Mouse (Mus musculus) kidney, adult 2 months (tissue): ENCODE measurements around the gene Rtn4rl1. TPM values are rescaled to one million over a fixed set of nuclear protein-coding genes. Genes with fewer than 3 reads are reported as not detected.
"Not testable (repeated sequence)": the region's sequence is repeated elsewhere in the genome, so short reads cannot be mapped to it uniquely, and the experiment has no call there.

Source experiments
- DNase-seq: peaks from one replicate; pipeline ENCODE4 v3.0.0; 2021
- H3K27ac ChIP-seq: fragments of 200-500 bp; 2 replicates; pipeline ENCODE4 v1.5.1; 2012; ENCODE audit warnings: low read depth, low read length, control low read depth, inconsistent platforms; ENCODE audit not compliant: insufficient read depth
- H3K27me3 ChIP-seq: fragments of 200-500 bp; replicated peaks from 2 replicates; pipeline ENCODE4 v1.6.1; 2012; ENCODE audit warnings: mild to moderate bottlenecking, moderate library complexity, low read length, inconsistent platforms; ENCODE audit not compliant: control insufficient read depth, insufficient read depth
- H3K36me3 ChIP-seq: fragments of 200-500 bp; 2 replicates; pipeline ENCODE4 v1.6.1; 2012; ENCODE audit warnings: mild to moderate bottlenecking, moderate library complexity, low read length, inconsistent platforms; ENCODE audit not compliant: control insufficient read depth, insufficient read depth
- H3K4me1 ChIP-seq: fragments of 200-500 bp; 2 replicates; pipeline ENCODE4 v1.6.1; 2011; ENCODE audit warnings: low read length; ENCODE audit not compliant: control insufficient read depth, insufficient read depth
- H3K4me3 ChIP-seq: fragments of 200-500 bp; 2 replicates; pipeline ENCODE4 v1.5.1; 2011; ENCODE audit warnings: mild to moderate bottlenecking, low read depth, low read length, control low read depth; ENCODE audit not compliant: insufficient read depth
- CTCF ChIP-seq: fragments of 200-500 bp; conservative IDR thresholded peaks from 2 replicates; pipeline ENCODE4 v1.5.1; 2011; ENCODE audit warnings: low read depth, mild to moderate bottlenecking, control low read depth, low read length, moderate library complexity, mixed read lengths; ENCODE audit not compliant: insufficient read depth, insufficient read length
- POLR2A ChIP-seq: fragments of 200-500 bp; IDR thresholded peaks from one replicate; pipeline ENCODE4 v1.6.1; 2011; ENCODE audit warnings: low read depth, low read length, control low read depth
- whole genome bisulfite sequencing: fragments of 180-500 bp; shearing (Covaris S2); methylation state at CpG from one replicate; pipeline ENCODE4 v1.1.7; 2018; 5-methylcytosine and 5-hydroxymethylcytosine counted together
- polyA plus RNA-seq: library from polyadenylated mRNA; depleted of rRNA; stranded (reverse); fragments of >200 nt; gene quantifications from 2 replicates; pipeline ENCODE4 v1.2.3, GENCODE M21; 2012

The Rtn4rl1 gene
- polyA plus RNA-seq, 1 experiment = 11.3 TPM

- no peaks in the 10 kb centered on the region for H3K4me1 ChIP-seq
- no peak overlapping the region for H3K27ac ChIP-seq
- H3K4me3 ChIP-seq = no peak overlapping the region
- 65% methylated on average over 5 of the region's 5 CpGs for WGBS
- no peak for DNase-seq
- no peaks in the 10 kb centered on the region for H3K36me3 ChIP-seq
- no peak for TF ChIP-seq CTCF
- no peak for TF ChIP-seq POLR2A
- H3K27me3 ChIP-seq = no peaks in the 10 kb centered on the region
Observed at GRCm38 (mm10) chr11:75280066-75280410, 86.5 kb downstream of the Rtn4rl1 start.

- DNase-seq = no peak
- Histone ChIP-seq H3K36me3 (no peaks in the 10 kb centered on the region), H3K4me1 (no peaks in the 10 kb centered on the region), H3K4me3 (no peak overlapping the region), H3K27ac (no peak overlapping the region), H3K27me3 (no peaks in the 10 kb centered on the region)
- TF ChIP-seq CTCF (no peak), POLR2A (no peak)
- WGBS = 81% methylated on average over 5 of the region's 5 CpGs
Observed at GRCm38 (mm10) chr11:75280435-75281001, 86.9 kb downstream of the Rtn4rl1 start.

GRCm38 (mm10) chr11:75281380-75282256 is 88.0 kb downstream of the Rtn4rl1 start:
- no peak overlapping the region for H3K27ac ChIP-seq
- H3K36me3 ChIP-seq = no peaks in the 10 kb centered on the region
- no peaks in the 10 kb centered on the region for H3K27me3 ChIP-seq
- no peak for DNase-seq
- no peak overlapping the region for H3K4me3 ChIP-seq
- 32% methylated on average over 29 of the region's 29 CpGs for WGBS
- TF ChIP-seq POLR2A (no peak), CTCF (no peak)
- H3K4me1 ChIP-seq = no peaks in the 10 kb centered on the region

- TF ChIP-seq CTCF (no peak), POLR2A (no peak)
- no peaks in the 10 kb centered on the region for H3K36me3 ChIP-seq
- H3K4me1 ChIP-seq = no peaks in the 10 kb centered on the region
- WGBS = 36% methylated on average over 13 of the region's 13 CpGs
- H3K27me3 ChIP-seq = no peaks in the 10 kb centered on the region
- H3K4me3 ChIP-seq = no peak overlapping the region
- no peak overlapping the region for H3K27ac ChIP-seq
- DNase-seq = peak; percentile 44
Observed at GRCm38 (mm10) chr11:75282496-75283120, 89.0 kb downstream of the Rtn4rl1 start.

- not testable (repeated sequence) for H3K27me3 ChIP-seq, DNase-seq, H3K4me3 ChIP-seq, H3K4me1 ChIP-seq, H3K36me3 ChIP-seq, H3K27ac ChIP-seq
- WGBS = 80% methylated on average over 3 of the region's 3 CpGs
Observed at GRCm38 (mm10) chr11:75283784-75284183, 90.2 kb downstream of the Rtn4rl1 start.

- no peak overlapping the region for H3K4me3 ChIP-seq
- H3K4me1 ChIP-seq = peaks cover 9% of the 10 kb centered on the region; the same call in 1 of the 2 replicates
- no peaks in the 10 kb centered on the region for H3K27me3 ChIP-seq
- H3K36me3 ChIP-seq = no peaks in the 10 kb centered on the region
- H3K27ac ChIP-seq = no peak overlapping the region
- no peak for DNase-seq
- TF ChIP-seq POLR2A = no peak
- TF ChIP-seq CTCF = no peak
- WGBS = 63% methylated on average over 4 of the region's 4 CpGs
Observed at GRCm38 (mm10) chr11:75285893-75286467, 92.4 kb downstream of the Rtn4rl1 start.

- Histone ChIP-seq H3K36me3 (no peaks in the 10 kb centered on the region), H3K4me3 (no peak overlapping the region), H3K27me3 (no peaks in the 10 kb centered on the region), H3K4me1 (peaks cover 13% of the 10 kb centered on the region; the same call in 1 of the 2 replicates), H3K27ac (no peak overlapping the region)
- TF ChIP-seq POLR2A = no peak
- 91% methylated on average over 4 of the region's 4 CpGs for WGBS
- DNase-seq = no peak
Observed at GRCm38 (mm10) chr11:75286868-75287267, 93.3 kb downstream of the Rtn4rl1 start.
